Mouse (Mus musculus) c-Kit-positive CD71-positive TER-119-negative erythroid progenitor cells, embryonic 14.5 days (primary cell): ENCODE results near the gene Hint3.
A peak's percentile ranks its signal among the peaks of the same experiment; 100 is the strongest.

Experiments used
- DNase-seq: peaks from one replicate; pipeline ENCODE4 v3.0.0-alpha.2; 2013; ENCODE audit warnings: low read depth

Hint3 gene

DNA sequence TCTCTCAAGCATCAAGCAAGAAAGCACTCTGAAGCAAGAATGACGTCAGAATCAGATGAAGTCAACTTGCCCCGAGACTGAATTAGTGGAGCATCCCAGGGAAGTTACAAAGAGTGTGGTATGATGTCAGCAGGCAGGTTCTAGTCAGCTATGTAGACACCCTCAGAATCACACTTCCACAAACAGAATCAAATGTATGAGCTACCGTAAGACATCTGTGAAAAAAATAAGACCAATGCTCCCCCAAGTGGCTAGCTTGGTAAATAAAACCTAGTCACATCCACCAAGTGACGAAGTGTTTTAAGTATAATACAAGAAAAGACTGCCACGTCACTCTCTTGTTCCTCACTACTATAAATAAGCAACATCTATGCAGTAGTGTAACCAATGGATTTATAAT is 42.4 kb downstream of the Hint3 start:
- DNase-seq = no peak

DNA sequence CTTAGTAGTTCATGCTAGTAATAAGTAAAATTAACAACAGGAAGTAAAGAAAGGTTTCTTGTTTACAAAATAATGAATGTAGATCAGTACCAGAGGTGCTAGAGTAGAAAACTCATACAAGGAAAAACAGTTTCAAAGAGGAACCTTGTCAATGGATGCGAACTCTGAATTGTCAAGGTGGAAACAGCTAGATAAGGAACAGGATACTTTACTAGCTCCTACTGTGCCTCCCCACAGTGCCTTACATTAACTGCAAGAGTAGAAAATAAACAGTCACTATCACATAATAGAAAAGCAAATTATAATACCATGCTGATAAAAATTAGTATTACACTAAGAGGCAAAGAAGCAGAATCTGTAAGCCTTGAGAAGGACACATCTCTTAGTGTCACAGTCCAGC is 43.7 kb downstream of the Hint3 start:
- peak; percentile 27 for DNase-seq

GRCm38 (mm10) chr10:30577670-30578280 is 51.7 kb downstream of the Hint3 start:
- DNase-seq = no peak

DNA sequence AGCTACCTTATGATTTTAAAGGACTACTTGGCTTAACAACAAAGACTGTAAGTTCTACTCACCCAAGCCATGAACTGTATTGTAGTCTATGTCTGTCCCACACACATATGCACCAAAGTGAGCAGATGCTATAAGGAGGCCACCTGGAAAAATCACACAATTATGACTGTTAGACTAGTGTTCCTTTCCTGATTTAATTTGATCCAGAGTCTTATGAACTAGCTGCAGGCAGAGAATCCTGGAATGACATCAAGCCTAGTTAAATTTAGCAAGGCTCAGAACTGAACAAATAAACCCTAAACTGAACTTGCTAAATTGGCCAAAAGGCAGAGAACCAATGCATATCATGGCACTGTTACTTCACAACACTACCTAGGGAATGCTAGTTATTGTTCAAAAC is 63.1 kb downstream of the Hint3 start:
- DNase-seq = no peak

- no peak for DNase-seq
Measured at GRCm38 (mm10) chr10:30564651-30565050, 64.8 kb downstream of the Hint3 start.
